Mouse (Mus musculus) megakaryocyte progenitor cell, adult 5-6 weeks (primary cell): Measurements from ENCODE around the gene Dusp2. TPM values are rescaled to one million over a fixed set of nuclear protein-coding genes. Genes with fewer than 3 reads are reported as not detected.

Experiments
- ATAC-seq: replicated peaks from 2 replicates; pipeline ENCODE4 v1.8.0; 2016; ENCODE audit warnings: mild to moderate bottlenecking, moderate TSS enrichment, inconsistent platforms; ENCODE audit not compliant: poor library complexity
- total RNA-seq, 2 experiments: library from RNA; stranded (forward) in 1 of 2; stranded (reverse) in 1 of 2; fragments of 157-497, 149-512 nt in 1 of 2; fragments of 200-1000 nt in 1 of 2; gene quantifications; 2 replicates each; pipeline versions ENCODE4 v1.2.3 to v1.2.4; 2015 to 2017

The Dusp2 gene
- total RNA-seq, 2 experiments from 2014 or later: 76.5 to 83.2 TPM

DNA sequence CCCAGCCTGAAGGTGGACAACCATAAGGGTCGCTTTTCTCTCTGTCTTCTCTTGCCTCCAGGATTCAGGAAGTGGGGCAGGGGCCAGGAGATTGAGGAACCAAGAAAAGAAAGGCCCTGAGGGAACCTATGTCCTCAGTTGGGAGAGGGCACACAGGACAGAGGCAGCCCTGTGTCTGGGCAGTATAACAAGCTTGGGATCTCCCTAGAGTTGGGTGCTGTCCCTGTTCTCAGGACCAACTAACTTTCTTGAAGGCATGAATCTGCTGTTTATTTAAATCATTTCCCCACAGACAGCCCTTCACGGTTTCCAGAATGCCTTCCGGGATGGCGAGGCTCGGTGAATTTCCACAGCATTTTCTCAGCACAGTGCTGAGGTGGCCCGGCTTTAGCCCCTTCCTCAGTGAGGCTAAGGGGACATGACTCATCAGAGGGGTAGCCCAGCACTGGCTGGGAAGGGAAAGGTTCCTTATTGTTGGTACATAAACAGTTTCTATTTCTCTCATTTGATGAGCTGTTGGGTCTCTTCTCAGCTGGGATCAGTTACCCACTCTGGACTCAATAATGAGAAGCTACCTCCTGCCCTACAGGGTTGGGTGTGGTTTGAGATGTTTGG lies 13.2 kb upstream of the Dusp2 start:
- peak; percentile 54 for ATAC-seq

- no peak for ATAC-seq
These were observed 12.3 kb upstream of the Dusp2 start for GRCm38 (mm10) chr2:127323667-127324066.

DNA sequence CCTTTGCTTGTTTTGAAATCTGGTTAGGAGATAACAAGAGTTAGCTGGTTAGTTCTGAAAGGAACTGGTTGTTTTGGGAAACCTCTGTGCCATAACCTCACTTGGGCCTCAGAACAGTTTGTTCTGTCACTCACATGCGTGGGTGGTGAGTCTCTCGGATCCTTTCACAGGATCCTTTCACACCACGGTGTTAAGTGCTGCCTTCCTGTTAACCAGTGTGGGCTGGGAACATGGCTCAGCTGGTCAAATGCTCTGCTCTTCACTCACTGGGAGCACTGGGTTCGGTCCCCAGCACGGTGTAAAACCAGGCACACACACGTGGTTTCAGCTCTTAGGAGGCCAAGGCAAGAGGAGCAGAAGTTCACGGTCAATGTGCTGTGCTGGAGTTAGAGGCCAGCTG lies 11.5 kb upstream of the Dusp2 start:
- ATAC-seq: no peak

DNA sequence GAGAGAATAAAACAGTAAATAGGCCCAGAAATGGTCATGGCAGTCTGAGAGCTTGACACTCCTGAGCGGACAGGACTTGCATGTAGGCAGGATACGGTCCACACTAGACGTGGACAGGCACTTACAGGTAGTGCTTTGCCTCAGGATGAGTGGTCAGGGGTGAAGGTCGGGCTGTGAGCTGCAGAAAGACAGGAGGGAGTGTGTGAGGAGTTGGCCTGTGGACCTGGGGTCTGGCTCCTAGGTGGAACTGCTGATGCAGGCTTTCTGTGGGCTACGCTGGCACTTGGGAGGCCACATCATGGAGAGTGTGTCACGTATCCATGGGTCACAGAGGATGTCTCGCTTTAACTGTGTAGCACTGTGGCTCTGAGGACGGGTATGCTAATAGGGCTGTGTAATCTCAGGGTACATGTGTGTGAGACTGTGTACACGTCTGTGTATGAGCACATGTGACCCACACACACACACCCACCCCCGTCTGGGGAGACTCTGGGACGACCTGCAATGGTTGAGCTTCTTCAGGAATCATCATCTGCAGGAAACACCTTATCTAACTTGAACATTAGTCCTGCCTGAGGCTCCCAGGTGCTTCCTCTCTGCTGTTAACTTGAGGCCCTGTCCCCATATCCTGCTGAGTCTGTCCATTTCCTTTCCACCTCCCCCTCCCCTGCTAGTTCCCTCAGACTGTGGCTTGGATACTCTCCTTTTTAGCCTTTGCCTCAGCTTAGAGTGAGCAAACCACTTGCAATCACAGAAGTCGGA lies 7.7 kb upstream of the Dusp2 start:
- peak; percentile 89 for ATAC-seq

DNA sequence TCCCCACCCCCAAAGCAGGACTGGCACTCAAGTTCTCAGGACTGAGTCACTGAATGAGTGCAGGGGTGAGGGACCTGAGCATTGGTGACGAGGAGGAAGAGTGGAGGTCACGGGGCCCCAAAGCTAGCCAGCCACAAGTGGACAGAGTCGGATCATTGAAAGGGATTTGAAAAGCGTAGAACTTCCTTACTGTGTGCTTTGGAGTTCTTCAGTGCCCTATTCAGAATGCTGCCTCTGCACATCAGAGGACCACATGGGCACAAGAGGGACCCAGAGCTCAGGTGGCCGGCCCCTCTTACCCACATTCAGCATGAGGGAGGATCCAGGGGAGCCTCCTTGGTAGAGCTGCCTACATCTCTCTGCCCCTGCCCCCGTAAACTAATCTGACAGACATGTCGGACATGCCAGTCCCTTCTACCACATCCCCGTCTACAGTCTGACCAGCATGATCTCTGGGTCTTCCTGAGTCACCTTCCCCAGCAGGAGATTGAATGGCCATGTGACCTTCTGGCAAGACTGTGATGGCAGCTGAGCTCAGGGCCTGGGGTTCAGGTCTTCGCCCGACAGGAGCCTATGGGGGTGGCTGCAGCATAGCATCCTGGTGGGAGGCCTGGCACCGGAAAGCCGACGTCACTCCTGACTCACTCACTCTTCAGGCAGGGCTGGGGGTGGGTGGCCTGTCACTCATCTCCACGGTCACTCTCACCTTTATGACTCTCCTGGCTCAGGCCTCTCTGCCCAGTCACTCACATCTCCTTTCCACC lies 3.0 kb upstream of the Dusp2 start:
- no peak for ATAC-seq

DNA sequence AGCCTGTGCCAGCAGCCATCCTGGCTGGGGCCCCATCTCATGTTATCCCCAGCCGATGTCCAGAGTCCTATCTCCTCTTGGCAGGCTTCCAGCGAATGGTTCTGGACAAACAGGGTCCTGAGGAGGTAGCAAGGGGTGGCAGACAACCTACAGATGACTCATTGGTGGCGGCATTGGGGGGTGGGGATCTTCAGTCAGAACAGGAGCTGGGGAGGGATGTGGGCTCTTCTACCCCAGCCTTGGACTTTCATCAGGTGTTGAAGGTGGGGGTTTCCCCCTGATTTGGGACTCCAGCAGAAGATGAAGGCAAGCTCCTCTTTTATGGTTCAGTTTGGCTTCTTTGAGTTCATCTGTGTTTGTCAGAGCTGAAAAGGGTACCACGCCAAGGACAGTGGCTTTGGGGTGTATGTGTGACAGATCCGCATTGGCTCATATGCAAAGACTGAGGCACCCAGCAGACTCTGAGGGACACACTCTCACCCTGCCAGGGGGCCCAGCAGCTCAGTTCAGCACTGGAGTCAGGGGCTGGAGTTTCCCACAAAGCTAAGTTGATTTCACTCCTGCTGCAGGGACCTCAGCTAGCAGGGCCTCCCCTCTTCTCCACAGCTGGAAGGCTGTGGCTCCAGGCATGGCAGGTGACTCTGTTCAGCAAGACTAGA lies 1.9 kb upstream of the Dusp2 start:
- no peak for ATAC-seq

DNA sequence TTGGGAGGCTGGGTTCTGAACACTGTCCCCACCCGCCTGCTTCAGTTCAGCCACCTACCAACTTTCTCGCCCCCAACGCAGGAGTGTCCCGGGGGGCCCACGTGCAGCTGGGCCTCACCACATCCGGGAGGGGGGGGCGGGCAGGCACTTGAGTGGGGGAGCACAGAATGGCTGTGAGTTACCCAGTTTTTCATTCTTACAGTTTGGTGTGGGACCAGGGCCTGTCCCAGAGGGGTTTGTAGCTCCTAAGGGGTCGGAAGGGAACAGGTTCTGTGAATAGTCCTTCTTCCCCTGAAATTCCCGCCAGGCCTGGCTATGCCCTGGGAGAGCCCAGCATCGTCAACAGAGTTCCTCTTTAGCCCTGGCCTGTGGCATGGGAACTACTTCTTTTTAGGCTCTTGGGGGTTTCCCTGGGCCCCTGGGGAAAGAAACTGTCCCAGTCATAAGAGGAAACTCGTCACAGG lies 849 bp upstream of the Dusp2 start:
- 0 out of 2 replicates have a peak, but pooled peaks have one; percentile 7 for ATAC-seq

DNA sequence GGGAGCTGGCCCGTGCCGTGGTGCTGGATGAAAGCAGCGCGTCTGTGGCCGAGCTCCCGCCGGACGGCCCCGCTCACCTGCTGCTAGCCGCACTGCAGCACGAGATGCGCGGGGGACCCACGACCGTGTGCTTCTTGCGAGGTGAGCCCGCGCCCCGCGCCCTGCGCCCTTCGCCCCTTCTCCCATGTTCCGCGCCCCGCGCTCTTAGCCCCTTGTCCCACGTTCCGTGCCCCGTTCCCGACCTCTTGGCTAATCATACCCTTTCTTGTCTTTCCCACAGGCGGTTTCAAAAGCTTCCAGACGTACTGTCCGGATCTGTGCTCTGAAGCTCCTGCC lies 506 bp downstream of the Dusp2 start:
- ATAC-seq: no peak; the same call in 1 of the 2 replicates

DNA sequence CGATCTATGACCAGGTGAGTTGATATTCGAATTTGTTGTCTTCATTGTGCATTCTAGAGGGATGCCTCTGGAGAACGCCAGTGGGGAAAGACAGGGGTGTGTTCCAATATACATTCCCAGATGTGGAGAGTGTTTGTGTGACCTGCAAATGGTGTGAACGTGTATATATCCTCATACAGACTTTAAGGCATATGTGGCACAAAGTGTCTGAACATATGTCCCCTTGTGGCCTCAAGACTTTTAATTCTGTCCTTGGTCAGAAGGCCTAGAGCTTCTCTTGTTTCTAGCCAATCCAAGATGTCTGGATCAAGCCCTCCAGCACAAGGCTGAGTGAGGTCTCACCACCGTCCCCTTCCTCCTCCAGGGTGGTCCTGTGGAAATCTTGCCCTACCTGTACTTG lies 926 bp downstream of the Dusp2 start:
- ATAC-seq: no peak

DNA sequence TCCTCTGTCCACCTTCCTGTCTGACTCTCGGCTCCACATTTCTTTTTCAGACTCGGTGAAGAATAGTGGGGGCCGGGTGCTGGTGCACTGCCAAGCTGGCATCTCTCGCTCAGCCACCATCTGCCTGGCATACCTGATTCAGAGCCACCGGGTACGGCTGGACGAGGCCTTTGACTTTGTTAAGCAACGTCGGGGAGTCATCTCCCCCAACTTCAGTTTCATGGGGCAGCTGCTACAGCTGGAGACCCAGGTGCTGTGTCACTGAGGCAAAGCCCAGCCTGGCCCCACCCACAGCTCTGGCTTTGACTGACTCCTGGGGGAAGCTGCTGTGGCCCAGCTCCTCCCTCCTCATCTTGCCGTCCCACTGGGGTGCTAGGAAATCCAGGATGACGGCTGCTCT lies 1.6 kb downstream of the Dusp2 start:
- peak; percentile 35 for ATAC-seq

- ATAC-seq: no peak
These were observed 2.1 kb downstream of the Dusp2 start for GRCm38 (mm10) chr2:127338012-127338411.

GRCm38 (mm10) chr2:127338416-127338815 lies 2.5 kb downstream of the Dusp2 start, which contains the start of gene Astl:
Gene Astl (plus strand): TSS chr2:127338639.
- ATAC-seq: no peak

DNA sequence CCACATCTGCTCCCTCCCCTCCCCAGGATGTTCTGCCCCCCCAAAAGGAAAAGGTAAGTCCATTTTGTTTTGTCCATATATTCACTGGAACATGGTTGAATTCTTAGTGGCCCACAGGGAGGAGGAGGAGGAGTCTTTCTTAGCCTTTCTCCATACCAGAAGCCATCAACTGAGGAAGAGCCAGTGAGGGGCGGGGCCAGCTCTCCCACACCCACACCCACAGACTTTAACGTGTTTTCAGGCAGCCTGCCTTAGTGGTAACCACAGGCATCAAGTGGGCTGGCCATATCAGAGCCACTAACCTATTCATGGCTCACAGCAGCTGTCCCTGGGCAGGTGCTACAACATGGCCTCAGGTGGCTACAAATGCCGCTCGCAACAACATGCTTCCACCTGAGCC lies 2.9 kb downstream of the Dusp2 start:
- ATAC-seq: peak; percentile 32

DNA sequence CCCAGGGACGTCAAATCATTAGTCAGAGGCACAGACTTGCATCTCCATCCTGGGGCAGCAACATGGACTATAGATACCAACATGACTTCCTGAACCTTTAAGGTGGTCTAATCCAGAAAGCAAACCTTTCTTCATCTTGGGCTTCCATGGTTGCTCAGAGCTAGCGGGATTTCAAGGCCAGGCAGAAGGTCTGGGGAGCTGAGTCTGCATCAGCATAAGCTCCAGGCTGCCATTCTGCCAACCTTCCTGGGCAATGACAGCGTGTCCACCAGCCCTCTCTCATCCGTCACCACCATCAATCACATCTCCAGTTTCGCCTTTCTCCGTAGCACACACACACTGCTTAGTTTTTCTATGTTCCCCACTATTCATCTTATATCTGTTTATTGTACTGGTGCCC lies 3.3 kb downstream of the Dusp2 start:
- no peak for ATAC-seq

DNA sequence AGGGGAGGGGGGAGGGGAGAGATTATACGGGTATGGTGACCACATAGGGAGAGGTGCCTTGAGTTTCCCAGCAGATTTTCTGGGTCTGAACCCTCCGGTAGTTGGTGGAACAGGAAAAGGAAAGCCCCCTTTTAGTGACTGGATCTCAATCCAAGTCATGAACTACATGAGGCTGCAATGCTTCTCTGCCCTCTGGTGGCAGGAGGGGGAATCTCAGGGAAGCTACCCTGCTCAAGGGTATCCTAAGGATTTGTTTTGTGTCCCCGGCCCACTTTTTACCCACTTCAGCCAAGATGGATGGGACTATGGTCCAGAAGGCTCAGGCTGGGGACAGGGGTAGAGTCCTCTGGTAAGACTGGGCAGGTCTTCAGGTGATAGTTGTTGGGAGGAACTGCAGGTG lies 5.2 kb downstream of the Dusp2 start:
- ATAC-seq: peak; percentile 38

DNA sequence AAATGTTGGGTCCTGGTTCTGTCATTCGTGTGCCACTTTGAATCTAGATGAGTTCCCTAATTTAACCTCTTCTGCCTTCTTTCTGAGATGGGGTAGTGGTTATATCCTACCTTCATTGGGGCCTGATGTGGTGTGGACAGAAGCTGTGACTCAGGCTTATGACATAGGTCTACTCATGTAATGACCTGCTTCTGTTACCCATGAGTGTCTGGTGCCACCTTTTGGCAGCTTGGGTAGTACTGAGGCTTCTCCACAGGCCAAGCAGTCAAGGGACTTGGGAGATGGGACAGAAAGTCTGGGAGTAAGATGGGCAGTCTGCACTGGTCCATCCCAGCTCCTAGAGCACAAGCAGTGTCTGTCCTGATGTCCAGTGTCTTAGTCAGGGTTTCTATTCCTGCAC lies 10.4 kb downstream of the Dusp2 start:
- peak; percentile 77 for ATAC-seq

- ATAC-seq: no peak
These were observed 11.4 kb downstream of the Dusp2 start for GRCm38 (mm10) chr2:127347147-127347985.

GRCm38 (mm10) chr2:127353881-127354280 lies 17.9 kb downstream of the Dusp2 start:
- ATAC-seq: no peak

GRCm38 (mm10) chr2:127362459-127363281 lies 26.7 kb downstream of the Dusp2 start, which contains the start of gene Adra2b:
Gene Adra2b (plus strand): TSS chr2:127363208.
- peak; percentile 94 for ATAC-seq
